Mouse (Mus musculus) MEL (cell line): ENCODE measurements around the gene Socs7. TPM values are rescaled to one million over a fixed set of nuclear protein-coding genes. Genes with fewer than 3 reads are reported as not detected.

ENCODE experiments used
- DNase-seq: peaks from one replicate; pipeline ENCODE4 v3.0.0; 2011; ENCODE audit warnings: low read depth, low spot score
- H3K27ac ChIP-seq: 2 replicates; pipeline ENCODE4 v1.5.1; 2012; ENCODE audit warnings: low read depth, mild to moderate bottlenecking, control low read depth, low read length, moderate library complexity; ENCODE audit not compliant: control insufficient read depth
- H3K27me3 ChIP-seq, 2 experiments: fragments of 150-350 bp in 1 of 2; sonication (generic) in 1 of 2; 2 replicates each; pipeline ENCODE4 v1.6.1; 2012; ENCODE audit warnings: low read length in 2 of 2, mild to moderate bottlenecking in 2 of 2, improper control_type of control experiment in 1 of 2, moderate library complexity in 1 of 2; ENCODE audit not compliant: insufficient read depth in 2 of 2, control insufficient read depth in 1 of 2
- H3K36me3 ChIP-seq, 2 experiments: 2 replicates each; pipeline ENCODE4 v1.6.1; 2012 to 2014; ENCODE audit warnings: low read length in 2 of 2, improper control_type of control experiment in 1 of 2, inconsistent platforms in 1 of 2, mild to moderate bottlenecking in 1 of 2; ENCODE audit not compliant: insufficient read depth in 2 of 2, control insufficient read depth in 1 of 2
- H3K4me1 ChIP-seq, 2 experiments: fragments of 150-350 bp in 1 of 2; sonication (generic) in 1 of 2; 2 replicates each; pipeline ENCODE4 v1.6.1; 2012; ENCODE audit warnings: low read length in 2 of 2, improper control_type of control experiment in 1 of 2, mild to moderate bottlenecking in 1 of 2; ENCODE audit not compliant: insufficient read depth in 2 of 2, control insufficient read depth in 1 of 2
- H3K4me3 ChIP-seq, 2 experiments: fragments of 150-350 bp in 1 of 2; sonication (generic) in 1 of 2; 2 replicates each; pipeline ENCODE4 v1.5.1; 2012; ENCODE audit warnings: low read depth in 2 of 2, low read length in 2 of 2, mild to moderate bottlenecking in 2 of 2, moderate library complexity in 2 of 2, control low read depth in 1 of 2, improper control_type of control experiment in 1 of 2; ENCODE audit not compliant: control insufficient read depth in 1 of 2, insufficient read depth in 1 of 2
- H3K79me2 ChIP-seq: 2 replicates; pipeline ENCODE4 v1.6.1; 2012; ENCODE audit warnings: mild to moderate bottlenecking, low read length, moderate library complexity; ENCODE audit not compliant: control insufficient read depth, poor library complexity, insufficient read depth
- H3K9ac ChIP-seq: 2 replicates; pipeline ENCODE4 v1.6.1; 2012; ENCODE audit warnings: low read depth, mild to moderate bottlenecking, control low read depth, low read length, moderate library complexity; ENCODE audit not compliant: control insufficient read depth, poor library complexity, severe bottlenecking
- H3K9me3 ChIP-seq: fragments of 150-350 bp; sonication (generic); replicated peaks from 2 replicates; pipeline ENCODE4 v1.6.1; 2012; ENCODE audit warnings: mild to moderate bottlenecking, low read length, improper control_type of control experiment, moderate library complexity; ENCODE audit not compliant: insufficient read depth
- CHD2 ChIP-seq: IDR thresholded peaks from 2 replicates; pipeline ENCODE4 v1.6.1; 2011; ENCODE audit warnings: low read length, improper control_type of control experiment
- E2F4 ChIP-seq: IDR thresholded peaks from 2 replicates; pipeline ENCODE4 v1.6.1; 2011; ENCODE audit warnings: low read depth, low read length, improper control_type of control experiment, borderline replicate concordance
- GATA1 ChIP-seq: IDR thresholded peaks from 2 replicates; pipeline ENCODE4 v1.6.1; 2011; ENCODE audit warnings: low read depth, low read length, improper control_type of control experiment
- KAT2A ChIP-seq: conservative IDR thresholded peaks from 2 replicates; pipeline ENCODE4 v1.6.1; 2012; ENCODE audit warnings: low read depth, low read length, improper control_type of control experiment, inconsistent platforms
- MAFK ChIP-seq: IDR thresholded peaks from 2 replicates; pipeline ENCODE4 v1.6.1; 2011; ENCODE audit warnings: low read depth, mild to moderate bottlenecking, low read length, improper control_type of control experiment, borderline replicate concordance
- MAX ChIP-seq: IDR thresholded peaks from 2 replicates; pipeline ENCODE4 v1.6.1; 2011; ENCODE audit warnings: low read length, improper control_type of control experiment
- MAZ ChIP-seq: IDR thresholded peaks from 2 replicates; pipeline ENCODE4 v1.6.1; 2012; ENCODE audit warnings: low read depth, mild to moderate bottlenecking, inconsistent platforms, low read length, improper control_type of control experiment
- MYB ChIP-seq: IDR thresholded peaks from 2 replicates; pipeline ENCODE4 v1.6.1; 2011; ENCODE audit warnings: mild to moderate bottlenecking, low read depth, low read length, improper control_type of control experiment
- NELFE ChIP-seq: IDR thresholded peaks from 2 replicates; pipeline ENCODE4 v1.6.1; 2011; ENCODE audit warnings: low read depth, low read length, improper control_type of control experiment
- NRF1 ChIP-seq: IDR thresholded peaks from 2 replicates; pipeline ENCODE4 v1.6.1; 2014; ENCODE audit warnings: low read depth, mild to moderate bottlenecking, inconsistent platforms, low read length, improper control_type of control experiment, moderate library complexity; ENCODE audit not compliant: poor library complexity, insufficient read depth, severe bottlenecking
- POLR2AphosphoS2 ChIP-seq: IDR thresholded peaks from 2 replicates; pipeline ENCODE4 v1.6.1; 2011; ENCODE audit warnings: low read length, improper control_type of control experiment
- RAD21 ChIP-seq: IDR thresholded peaks from 2 replicates; pipeline ENCODE4 v1.6.1; 2011; ENCODE audit warnings: mild to moderate bottlenecking, low read depth, low read length, improper control_type of control experiment
- SIN3A ChIP-seq: IDR thresholded peaks from 2 replicates; pipeline ENCODE4 v1.6.1; 2012; ENCODE audit warnings: low read length, improper control_type of control experiment, inconsistent platforms
- TAL1 ChIP-seq: IDR thresholded peaks from 2 replicates; pipeline ENCODE4 v1.6.1; 2012; ENCODE audit warnings: mild to moderate bottlenecking, inconsistent platforms, low read length, moderate library complexity, mixed read lengths
- TCF12 ChIP-seq: IDR thresholded peaks from 2 replicates; pipeline ENCODE4 v1.6.1; 2014; ENCODE audit warnings: low read depth, mild to moderate bottlenecking, inconsistent platforms, low read length, improper control_type of control experiment, moderate library complexity
- ZC3H11A ChIP-seq: IDR thresholded peaks from 2 replicates; pipeline ENCODE4 v1.6.1; 2012; ENCODE audit warnings: low read depth, mild to moderate bottlenecking, inconsistent platforms, low read length, improper control_type of control experiment
- ZKSCAN1 ChIP-seq: IDR thresholded peaks from 2 replicates; pipeline ENCODE4 v1.6.1; 2012; ENCODE audit warnings: low read depth, mild to moderate bottlenecking, inconsistent platforms, low read length, improper control_type of control experiment, moderate library complexity
- ZNF384 ChIP-seq: IDR thresholded peaks from 2 replicates; pipeline ENCODE4 v1.6.1; 2012; ENCODE audit warnings: low read depth, mild to moderate bottlenecking, inconsistent platforms, low read length, improper control_type of control experiment
- polyA plus RNA-seq, 2 experiments: library from polyadenylated mRNA; stranded (reverse) in 1 of 2; unstranded in 1 of 2; fragments of >175 nt in 1 of 2; fragments of >200 nt in 1 of 2; gene quantifications; 2 replicates each; pipeline versions ENCODE4 v1.2.1 to v1.2.4; 2012; ENCODE audit warnings: low replicate concordance in 2 of 2, low read depth in 1 of 2; ENCODE audit not compliant: insufficient read length in 2 of 2, insufficient read depth in 1 of 2, missing spikeins in 1 of 2
- total RNA-seq: library from RNA; depleted of rRNA; stranded (reverse); fragments of 300-350 nt; gene quantifications from 2 replicates; pipeline ENCODE4 v1.2.3, GENCODE M21; 2012

The Socs7 gene
- total and polyA plus RNA-seq, 3 experiments, result 19.3 to 21.0 TPM; not detected in 1

DNA sequence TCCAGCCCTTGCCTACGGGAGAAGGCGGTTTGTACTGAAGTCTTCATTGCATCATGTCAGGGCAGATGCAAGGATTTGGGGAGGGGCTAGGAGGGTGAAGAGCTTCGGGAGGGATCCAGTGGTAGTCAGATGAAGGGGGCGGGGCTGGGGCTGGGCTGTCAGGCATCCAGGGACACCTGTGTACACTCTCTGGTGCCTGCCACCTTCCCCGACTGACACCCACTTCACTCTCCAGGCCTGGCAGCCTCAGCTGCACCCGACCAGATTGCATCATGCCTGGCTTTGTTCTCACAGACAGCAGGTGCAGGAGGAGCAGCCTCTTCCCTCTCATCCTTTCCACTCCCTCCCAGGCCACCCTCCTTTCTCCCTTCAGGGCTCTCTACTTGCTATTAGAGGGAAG lies 38.7 kb downstream of the Socs7 start:
- no peak overlapping the region for H3K27ac ChIP-seq
- H3K27me3 ChIP-seq, result no peaks in the 10 kb centered on the region

DNA sequence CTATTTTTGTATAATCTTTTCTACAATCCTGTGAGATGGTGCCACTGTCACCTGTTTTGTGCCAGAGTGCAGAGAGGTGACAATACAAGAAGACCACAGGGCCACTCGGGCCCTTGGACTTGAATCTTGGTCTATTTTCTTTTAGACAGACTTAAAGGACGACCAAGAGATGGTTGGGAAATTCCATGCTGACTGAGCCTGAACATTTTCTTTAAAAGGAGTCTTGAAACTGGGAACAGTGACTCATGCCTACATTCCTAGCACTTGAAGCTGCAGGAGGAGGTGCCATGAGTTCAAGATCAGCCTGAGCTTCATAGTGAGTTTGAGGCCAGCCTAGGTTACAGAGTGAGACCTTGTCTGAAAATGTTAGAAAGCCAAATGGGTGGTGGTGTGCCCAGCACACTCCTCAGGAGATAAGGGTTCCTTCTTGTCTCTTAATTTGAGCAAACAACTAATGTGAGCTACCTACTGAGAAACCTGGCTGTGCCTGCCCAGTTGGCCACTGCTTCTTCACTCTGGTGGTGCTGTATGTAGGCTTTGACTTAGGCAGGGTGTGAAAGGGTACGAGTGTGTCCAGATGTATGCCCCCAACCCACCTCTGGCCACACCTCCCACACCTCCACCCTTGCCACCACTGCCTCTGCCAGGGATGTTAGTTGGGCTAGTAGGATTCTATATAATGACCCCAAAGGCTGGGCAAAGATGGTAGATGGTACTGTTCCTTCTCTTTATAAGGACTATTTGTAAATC lies 39.5 kb downstream of the Socs7 start:
- Histone ChIP-seq H3K9me3 (no peaks in the 10 kb centered on the region), H3K36me3 (peaks cover 0 to 6% of the 10 kb centered on the region in 2 experiments; a peak in 2 of 4 replicates), H3K27ac (no peak overlapping the region), H3K27me3 (no peaks in the 10 kb centered on the region), H3K9ac (no peak overlapping the region), H3K4me1 (peaks cover 13 to 24% of the 10 kb centered on the region in 2 experiments), H3K79me2 (no peaks in the 10 kb centered on the region; the same call in 1 of the 2 replicates), H3K4me3 (no peak overlapping the region)
- TF ChIP-seq GATA1 (no peak), NELFE (no peak), MAFK (no peak), RAD21 (no peak), ZKSCAN1 (no peak), NRF1 (no peak)
- peak; percentile 39 for DNase-seq

More for the DNA sequence above, 38.7 kb downstream of the Socs7 start:
- Histone ChIP-seq H3K9me3 (no peaks in the 10 kb centered on the region), H3K79me2 (no peaks in the 10 kb centered on the region; the same call in 1 of the 2 replicates), H3K4me1 (peaks cover 13 to 24% of the 10 kb centered on the region in 2 experiments), H3K4me3 (peak overlapping the region; percentile 26 to 32; a peak in 2 of 4 replicates), H3K36me3 (peaks cover 0 to 6% of the 10 kb centered on the region in 2 experiments; a peak in 2 of 4 replicates), H3K9ac (peak overlapping the region; percentile 36)
- TF ChIP-seq CHD2 (no peak), MYB (no peak), KAT2A (no peak; the same call in 1 of the 2 replicates), MAFK (no peak), SIN3A (no peak), ZKSCAN1 (no peak), GATA1 (no peak), ZC3H11A (no peak), MAZ (0 out of 2 replicates have a peak, but pooled peaks have one; percentile 27), TCF12 (peak; percentile 14; the same call in 1 of the 2 replicates), POLR2AphosphoS2 (no peak; the same call in 1 of the 2 replicates), E2F4 (no peak), TAL1 (no peak), ZNF384 (no peak), MAX (0 out of 2 replicates have a peak, but pooled peaks have one; percentile 9), NELFE (no peak)
- DNase-seq, result peak; percentile 73
